11 mouse cellular contexts compared by ENCODE assay signal in the genomic region with DNA sequence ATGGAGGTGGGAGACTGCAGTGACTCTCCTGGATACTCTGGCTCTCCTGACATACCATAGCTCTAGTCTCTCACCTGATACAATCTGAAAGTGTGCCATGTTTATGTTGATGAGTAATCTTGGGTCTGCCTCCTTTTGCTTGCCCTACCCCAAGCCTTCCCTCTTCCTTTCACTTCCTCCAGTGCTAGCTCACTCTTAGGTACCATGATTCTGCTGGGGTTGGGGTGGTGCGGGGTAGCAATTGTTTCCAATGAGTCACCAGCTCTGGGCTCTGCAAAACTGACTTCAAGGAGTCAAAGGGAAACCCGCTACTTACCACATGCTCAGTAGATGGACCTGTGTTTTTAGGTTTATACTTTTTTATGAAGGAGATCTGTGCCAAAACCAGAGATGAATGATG.
"Had no signal": no experiment of that assay in that cellular context is flagged by ENCODE, and none has a peak within 500 bp of the region (broad histone marks: within the 10 kb centered on the region; RNA-seq: fewer than 3 reads in every experiment).

No protein-coding gene starts in this region.

- H3K36me3 ChIP-seq: lung, embryonic 15.5 days; midbrain, embryonic 13.5 days had no signal

- H3K4me3 ChIP-seq: lung, embryonic 15.5 days; midbrain, embryonic 13.5 days had no signal

- DNase-seq: kidney, adult 8-10 months; left cerebral cortex, postnatal 4 days; lung, postnatal 36 days; right cerebral cortex, adult 18-20 months; right cerebral cortex, postnatal 25 days; thymus, postnatal 4 days had no signal

- H3K9ac ChIP-seq: lung, embryonic 15.5 days; midbrain, embryonic 13.5 days had no signal

- H3K27ac ChIP-seq: layer of hippocampus, adult 2 months; lung, embryonic 15.5 days; midbrain, embryonic 13.5 days; stomach, postnatal 0 days had no signal

- H3K9me3 ChIP-seq: lung, embryonic 15.5 days; midbrain, embryonic 13.5 days had no signal

- H3K27me3 ChIP-seq: lung, embryonic 15.5 days; midbrain, embryonic 13.5 days had no signal

- ATAC-seq: midbrain, embryonic 13.5 days had no signal

- H3K4me1 ChIP-seq: lung, embryonic 15.5 days; midbrain, embryonic 13.5 days had no signal

- H3K4me2 ChIP-seq: liver, embryonic 11.5 days; lung, embryonic 15.5 days; midbrain, embryonic 13.5 days had no signal
